Mouse (Mus musculus) macrophage (primary cell): ENCODE data around the gene Gtf2b. TPM values are rescaled to one million over a fixed set of nuclear protein-coding genes. Genes with fewer than 3 reads are reported as not detected.

ENCODE experiments used
- polyA plus RNA-seq: library from polyadenylated mRNA; stranded (reverse); fragments of 250-400 nt; gene quantifications from 3 replicates; pipeline ENCODE4 v1.2.4, GENCODE M21; 2018; ENCODE audit warnings: inconsistent platforms

Gene Gtf2b
- polyA plus RNA-seq, 1 experiment from 2014 or later, result 51.3 TPM

Other genes starting within 250 kb of the Gtf2b start
- gene Gbp7, start 234.7 kb upstream of the Gtf2b start, polyA plus RNA-seq, result 9.7 to 74.3 TPM (median 22.4 TPM) in 3 replicates
- 11.0 to 108 TPM (median 33.4 TPM) in 3 replicates for gene Gbp3, start 205.0 kb upstream of the Gtf2b start, polyA plus RNA-seq
- 0.32 to 0.66 TPM in 2 of 3 replicates, not detected in the other for gene Gbp2b, start 170.2 kb upstream of the Gtf2b start, polyA plus RNA-seq
- gene Gbp2, start 144.4 kb upstream of the Gtf2b start, polyA plus RNA-seq, result 22.4 to 246 TPM (median 54.9 TPM) in 3 replicates
- gene Kyat3, start 64.0 kb upstream of the Gtf2b start, polyA plus RNA-seq, result 2.1 to 2.7 TPM (median 2.7 TPM) in 3 replicates
- 14.3 to 15.2 TPM (median 14.3 TPM) in 3 replicates for gene Pkn2, start 117.0 kb downstream of the Gtf2b start, polyA plus RNA-seq